Mouse (Mus musculus) liver, embryonic 16.5 days (tissue): ENCODE measurements around the gene Hist1h4n. TPM values are rescaled to one million over a fixed set of nuclear protein-coding genes. Genes with fewer than 3 reads are reported as not detected.
"Not testable (repeated sequence)": the region's sequence is repeated elsewhere in the genome, so short reads cannot be mapped to it uniquely, and the experiment has no call there.

Source experiments
- ATAC-seq: fragments of 200-750 bp; cut with Nextera tagmentation; 2 replicates; pipeline ENCODE4 v1.8.0; 2017; ENCODE audit warnings: low read depth, mild to moderate bottlenecking, moderate number of reproducible peaks, moderate library complexity
- H3K27ac ChIP-seq: fragments of 300-500 bp; sonication (generic); 2 replicates; pipeline ENCODE4 v1.5.1; 2014; ENCODE audit warnings: mild to moderate bottlenecking, low read length
- H3K27me3 ChIP-seq: fragments of 300-500 bp; sonication (generic); 2 replicates; pipeline ENCODE4 v1.6.1; 2014; ENCODE audit warnings: low read depth, low read length, mixed read lengths; ENCODE audit not compliant: control insufficient read depth, insufficient read depth
- H3K36me3 ChIP-seq: fragments of 300-500 bp; sonication (generic); 2 replicates; pipeline ENCODE4 v1.6.1; 2014; ENCODE audit warnings: mild to moderate bottlenecking; ENCODE audit not compliant: control insufficient read depth, insufficient read depth
- H3K4me1 ChIP-seq: fragments of 300-500 bp; sonication (generic); 2 replicates; pipeline ENCODE4 v1.6.1; 2014; ENCODE audit warnings: low read depth, low read length, mixed read lengths; ENCODE audit not compliant: control insufficient read depth
- H3K4me2 ChIP-seq: fragments of 300-500 bp; sonication (generic); 2 replicates; pipeline ENCODE4 v1.6.1; 2014; ENCODE audit warnings: low read depth, low read length, mixed read lengths
- H3K4me3 ChIP-seq: fragments of 300-500 bp; sonication (generic); 2 replicates; pipeline ENCODE4 v1.5.1; 2014; ENCODE audit warnings: low read depth, mild to moderate bottlenecking, low read length
- H3K9ac ChIP-seq: fragments of 300-500 bp; sonication (generic); 2 replicates; pipeline ENCODE4 v1.6.1; 2014; ENCODE audit warnings: low read depth, low read length
- H3K9me3 ChIP-seq: fragments of 300-500 bp; sonication (generic); replicated peaks from 2 replicates; pipeline ENCODE4 v1.6.1; 2016; ENCODE audit warnings: low read length; ENCODE audit not compliant: control insufficient read depth
- WGBS: fragments of 180-500 bp; shearing (Covaris S2); extraction: QIAGEN DNeasy Blood & Tissue Kit; methylation state at CpG from one replicate; pipeline ENCODE4 v1.1.7; 2014; ENCODE audit not compliant: insufficient replicate concordance; 5-methylcytosine and 5-hydroxymethylcytosine counted together
- microRNA-seq: library from miRNA; unstranded; fragments of <30 nt; microRNA quantifications from one replicate; pipeline ENCODE4, GENCODE M21; 2016
- polyA plus RNA-seq: library from polyadenylated mRNA; unstranded; fragments of >200 nt; fragmentation: Nextera tagmentation; extraction: Ambion mirVana; gene quantifications from 2 replicates; pipeline ENCODE4 v1.2.1, GENCODE M21; 2015

The Hist1h4n gene
- polyA plus RNA-seq, 1 experiment from 2014 or later, result 25.5 TPM

- under 1% methylated on average over 38 of the region's 63 CpGs for WGBS
- not testable (repeated sequence) for H3K36me3 ChIP-seq, H3K27me3 ChIP-seq, H3K9me3 ChIP-seq
- ATAC-seq, result peak; percentile 83
- peak within 1 kb of the TSS; percentile 97 for H3K27ac ChIP-seq
- peak within 1 kb of the TSS; percentile 77 for H3K4me2 ChIP-seq
- peak within 1 kb of the TSS; percentile 81 for H3K9ac ChIP-seq
- peaks cover 28% of the 10 kb centered on the region for H3K4me1 ChIP-seq
- H3K4me3 ChIP-seq, result peak within 1 kb of the TSS; percentile 60
Measured at GRCm38 (mm10) chr13:21786899-21787629, 44.9 kb downstream of the Hist1h4n start, which contains the start of the genes Hist1h2an and Hist1h2bp. Gene Hist1h2an, minus strand, starts transcription at chr13:21787218. Gene Hist1h2bp, plus strand, starts transcription at chr13:21787461.

GRCm38 (mm10) chr13:21786189-21786898, 45.7 kb downstream of the Hist1h4n start:
- no peak for ATAC-seq
- Histone ChIP-seq H3K27me3 (no peaks in the 10 kb centered on the region), H3K4me3 (peak overlapping the region; percentile 60), H3K36me3 (no peaks in the 10 kb centered on the region), H3K4me1 (peaks cover 30% of the 10 kb centered on the region), H3K9me3 (no peaks in the 10 kb centered on the region), H3K27ac (peak overlapping the region; percentile 97), H3K9ac (peak overlapping the region; percentile 81), H3K4me2 (peak overlapping the region; percentile 77)
- WGBS, result 6% methylated on average over 8 of the region's 8 CpGs

DNA sequence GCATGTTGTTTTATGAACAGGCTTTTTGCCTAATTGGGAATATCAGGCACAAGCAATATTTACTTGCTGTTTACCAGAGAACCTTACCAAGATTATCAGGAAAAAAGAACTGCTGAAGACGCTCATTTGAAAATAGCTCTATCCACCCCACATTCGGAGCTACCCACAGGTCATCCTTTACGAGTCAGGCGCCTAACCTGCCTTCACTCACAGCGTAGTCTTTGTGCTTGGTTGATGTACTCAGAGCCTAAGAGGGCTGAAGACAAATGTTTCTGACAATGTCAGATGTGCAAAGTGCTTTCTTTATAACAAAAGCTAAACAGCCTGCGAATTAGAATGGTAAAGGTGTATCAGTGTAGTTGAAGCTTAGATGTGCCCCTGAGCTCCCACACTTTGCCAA, 47.7 kb downstream of the Hist1h4n start:
- peaks cover 29% of the 10 kb centered on the region for H3K4me1 ChIP-seq
- H3K9ac ChIP-seq, result peak overlapping the region; percentile 73
- no peaks in the 10 kb centered on the region for H3K9me3 ChIP-seq
- H3K4me3 ChIP-seq, result peak overlapping the region; percentile 62
- H3K36me3 ChIP-seq, result no peaks in the 10 kb centered on the region
- ATAC-seq, result no peak
- peak overlapping the region; percentile 82 for H3K4me2 ChIP-seq
- 54% methylated on average over 6 of the region's 6 CpGs for WGBS
- peak overlapping the region; percentile 99 for H3K27ac ChIP-seq
- no peaks in the 10 kb centered on the region for H3K27me3 ChIP-seq

- ATAC-seq, result no peak
- WGBS, result 2% methylated on average over 9 of the region's 9 CpGs
- H3K27ac ChIP-seq, result peak overlapping the region; percentile 99
- H3K4me3 ChIP-seq, result peak overlapping the region; percentile 62
- no peaks in the 10 kb centered on the region for H3K9me3 ChIP-seq
- no peaks in the 10 kb centered on the region for H3K36me3 ChIP-seq
- H3K9ac ChIP-seq, result peak overlapping the region; percentile 73
- H3K27me3 ChIP-seq, result no peaks in the 10 kb centered on the region
- peaks cover 29% of the 10 kb centered on the region for H3K4me1 ChIP-seq
- peak overlapping the region; percentile 82 for H3K4me2 ChIP-seq
Measured at GRCm38 (mm10) chr13:21783734-21784161, 48.2 kb downstream of the Hist1h4n start.

DNA sequence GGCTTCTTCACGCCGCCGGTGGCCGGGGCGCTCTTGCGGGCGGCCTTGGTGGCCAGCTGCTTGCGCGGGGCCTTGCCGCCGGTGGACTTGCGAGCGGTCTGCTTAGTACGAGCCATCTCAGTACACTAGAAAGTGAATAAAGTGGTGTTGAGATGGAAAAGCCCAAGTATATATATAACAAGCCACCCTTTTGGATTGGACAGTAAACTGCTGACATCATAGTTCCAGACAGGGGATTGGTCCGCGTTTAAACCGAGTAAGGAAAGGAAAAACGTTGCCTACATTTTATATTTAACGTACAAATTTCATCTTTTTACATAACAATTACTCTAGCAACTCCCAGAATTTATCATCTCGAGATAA, 48.8 kb downstream of the Hist1h4n start, which contains the start of gene Hist1h3i:
Gene Hist1h3i (minus strand): TSS at position 116 of the 363 bp plus-strand sequence.
- under 1% methylated on average over 15 of the region's 20 CpGs for WGBS
- H3K9ac ChIP-seq, result peak within 1 kb of the TSS; percentile 73
- H3K27me3 ChIP-seq, result no peaks in the 10 kb centered on the region

GRCm38 (mm10) chr13:21782361-21783254, 49.4 kb downstream of the Hist1h4n start:
- peaks cover 23% of the 10 kb centered on the region for H3K4me1 ChIP-seq
- H3K9ac ChIP-seq, result peak overlapping the region; percentile 71
- H3K9me3 ChIP-seq, result not testable (repeated sequence)

More for the DNA sequence above, 48.8 kb downstream of the Hist1h4n start, which contains the start of gene Hist1h3i:
- Histone ChIP-seq H3K4me2 (peak within 1 kb of the TSS; percentile 82), H3K27ac (peak within 1 kb of the TSS; percentile 99), H3K9me3 (no peaks in the 10 kb centered on the region), H3K4me1 (peaks cover 27% of the 10 kb centered on the region), H3K36me3 (no peaks in the 10 kb centered on the region), H3K4me3 (peak within 1 kb of the TSS; percentile 62)
- peak; percentile 49 for ATAC-seq

More at GRCm38 (mm10) chr13:21782361-21783254, 49.4 kb downstream of the Hist1h4n start:
- not testable (repeated sequence) for H3K36me3 ChIP-seq, H3K27me3 ChIP-seq
- peak overlapping the region; percentile 82 for H3K4me2 ChIP-seq
- peak overlapping the region; percentile 99 for H3K27ac ChIP-seq
- WGBS, result under 1% methylated on average over 15 of the region's 35 CpGs
- ATAC-seq, result peak; percentile 1; the same call in 1 of the 2 replicates
- peak overlapping the region; percentile 62 for H3K4me3 ChIP-seq

Small RNA genes within 50 kb of the gene (microRNA-seq; reads per million reads assigned to microRNA genes)
- gene Gm19658, result not detected
- not detected for gene Gm44346
- not detected for gene Gm44466

Other genes starting within 250 kb of the Hist1h4n start
- gene Olfr1362, start 218.2 kb downstream of the Hist1h4n start, polyA plus RNA-seq, result not detected in 2 replicates
- not detected in 2 replicates for gene Olfr11, start 189.7 kb downstream of the Hist1h4n start, polyA plus RNA-seq
- gene Olfr1361, start 168.8 kb downstream of the Hist1h4n start, polyA plus RNA-seq, result not detected in 2 replicates
- not detected in 2 replicates for gene Olfr1360, start 154.8 kb downstream of the Hist1h4n start, polyA plus RNA-seq
- not detected in 2 replicates for gene Olfr1359, start 134.1 kb downstream of the Hist1h4n start, polyA plus RNA-seq
- 3.5 and 6.2 TPM in 2 replicates for gene Hist1h2bl, start 116.1 kb downstream of the Hist1h4n start, polyA plus RNA-seq
- gene Hist1h2ai, start 115.8 kb downstream of the Hist1h4n start, polyA plus RNA-seq, result 18.6 and 20.0 TPM in 2 replicates
- gene Hist1h3h, start 114.5 kb downstream of the Hist1h4n start, polyA plus RNA-seq, result 4.4 and 13.9 TPM in 2 replicates
- 5.9 and 9.8 TPM in 2 replicates for gene Hist1h2bm, start 110.2 kb downstream of the Hist1h4n start, polyA plus RNA-seq
- 0.99 and 1.0 TPM in 2 replicates for gene Hist1h4j, start 97.1 kb downstream of the Hist1h4n start, polyA plus RNA-seq
- 5.0 and 6.3 TPM in 2 replicates for gene Hist1h4k, start 81.7 kb downstream of the Hist1h4n start, polyA plus RNA-seq
- gene Hist1h2ak, start 78.4 kb downstream of the Hist1h4n start, polyA plus RNA-seq, result 40.9 and 50.2 TPM in 2 replicates
- gene Hist1h2bn, start 78.1 kb downstream of the Hist1h4n start, polyA plus RNA-seq, result 8.1 and 12.9 TPM in 2 replicates
- 22.9 and 30.4 TPM in 2 replicates for gene Hist1h1b, start 51.6 kb downstream of the Hist1h4n start, polyA plus RNA-seq
- 158 and 190 TPM in 2 replicates for gene Hist1h3i, start 48.8 kb downstream of the Hist1h4n start, polyA plus RNA-seq
- 10.1 and 14.1 TPM in 2 replicates for gene Hist1h2an, start 45.0 kb downstream of the Hist1h4n start, polyA plus RNA-seq
- gene Hist1h2bp, start 44.7 kb downstream of the Hist1h4n start, polyA plus RNA-seq, result 3.8 and 7.6 TPM in 2 replicates
- gene Hist1h2bq, start 22.0 kb downstream of the Hist1h4n start, polyA plus RNA-seq, result 25.4 and 31.7 TPM in 2 replicates
- 2.1 TPM in 1 of 2 replicates, not detected in the other for gene Hist1h2ao, start 21.7 kb downstream of the Hist1h4n start, polyA plus RNA-seq
- gene Hist1h4m, start 20.4 kb downstream of the Hist1h4n start, polyA plus RNA-seq, result not detected in 2 replicates
- 3,914 and 4,206 TPM in 2 replicates for gene Hist1h2ap, start 1.3 kb upstream of the Hist1h4n start, polyA plus RNA-seq
- 24.7 and 33.6 TPM in 2 replicates for gene Hist1h2br, start 1.5 kb upstream of the Hist1h4n start, polyA plus RNA-seq
- 0.55 and 0.56 TPM in 2 replicates for gene Zfp184, start 112.9 kb upstream of the Hist1h4n start, polyA plus RNA-seq
- not detected in 2 replicates for gene Pom121l2, start 149.0 kb upstream of the Hist1h4n start, polyA plus RNA-seq
- 0.54 and 0.72 TPM in 2 replicates for gene Prss16, start 177.5 kb upstream of the Hist1h4n start, polyA plus RNA-seq
- 13.7 and 18.8 TPM in 2 replicates for gene Hist1h2ah, start 203.4 kb upstream of the Hist1h4n start, polyA plus RNA-seq
- gene Hist1h2bk, start 203.7 kb upstream of the Hist1h4n start, polyA plus RNA-seq, result 2.9 and 4.7 TPM in 2 replicates
- 47.5 and 58.3 TPM in 2 replicates for gene Hist1h4i, start 209.2 kb upstream of the Hist1h4n start, polyA plus RNA-seq
- 13.1 and 20.8 TPM in 2 replicates for gene Hist1h2ag, start 210.7 kb upstream of the Hist1h4n start, polyA plus RNA-seq
- gene Hist1h2bj, start 211.0 kb upstream of the Hist1h4n start, polyA plus RNA-seq, result 13.4 and 22.7 TPM in 2 replicates